Mouse (Mus musculus) spleen, postnatal 36 days (tissue): ENCODE measurements around the gene Ghrh.
A peak's percentile ranks its signal among the peaks of the same experiment; 100 is the strongest.

ENCODE experiments used
- DNase-seq, 2 experiments: peaks; one replicate each; pipeline ENCODE4 v3.0.0; 2022; ENCODE audit warnings: low spot score in 2 of 2, mixed read lengths in 1 of 2

Ghrh gene

GRCm38 (mm10) chr2:157308273-157308917, 38.9 kb downstream of the Ghrh start:
- DNase-seq = no peak

- DNase-seq = no peak
These were observed 39.5 kb downstream of the Ghrh start for GRCm38 (mm10) chr2:157307715-157308265.

GRCm38 (mm10) chr2:157306091-157307032, 40.9 kb downstream of the Ghrh start:
- no peak for DNase-seq

GRCm38 (mm10) chr2:157303096-157303495, 44.2 kb downstream of the Ghrh start:
- DNase-seq = no peak

GRCm38 (mm10) chr2:157300051-157300450, 47.3 kb downstream of the Ghrh start:
- no peak for DNase-seq

GRCm38 (mm10) chr2:157296105-157296689, 51.1 kb downstream of the Ghrh start:
- no peak for DNase-seq

GRCm38 (mm10) chr2:157292093-157292492, 55.2 kb downstream of the Ghrh start:
- DNase-seq = peak; percentile 33 to 55

- DNase-seq = no peak
These were observed 58.3 kb downstream of the Ghrh start for GRCm38 (mm10) chr2:157288996-157289395.

GRCm38 (mm10) chr2:157287542-157287941, 59.8 kb downstream of the Ghrh start:
- peak; percentile 28 to 37 for DNase-seq

GRCm38 (mm10) chr2:157283321-157283720, 64.0 kb downstream of the Ghrh start:
- no peak for DNase-seq
